Mouse (Mus musculus): ENCODE measurements around the gene Recql5.

Gene Recql5

GRCm38 (mm10) chr11:115933108-115933746 is at the start of gene Recql5, which contains the start of gene Sap30bp:
Gene Recql5 (minus strand): TSS chr11:115933477.
Gene Sap30bp (plus strand): TSS chr11:115933282.
- DNase-seq (ENCODE audit: low spot score in 2 of 2) = peak; percentile 89 to 95

GRCm38 (mm10) chr11:115982472-115982871 is 49.2 kb upstream of the Recql5 start:
- no peak for DNase-seq (ENCODE audit: low spot score in 2 of 2)

GRCm38 (mm10) chr11:115975544-115975943 is 42.3 kb upstream of the Recql5 start:
- DNase-seq (ENCODE audit: low spot score in 2 of 2) = no peak

GRCm38 (mm10) chr11:115975083-115975420 is 41.8 kb upstream of the Recql5 start:
- no peak for DNase-seq (ENCODE audit: low spot score in 2 of 2)

GRCm38 (mm10) chr11:115974309-115975082 is 41.2 kb upstream of the Recql5 start, which contains the start of gene Itgb4:
Gene Itgb4 (plus strand): TSS chr11:115974709.
- peak; percentile 76 for DNase-seq (ENCODE audit: low spot score in 2 of 2)

GRCm38 (mm10) chr11:115971016-115971415 is 37.7 kb upstream of the Recql5 start:
- no peak for DNase-seq (ENCODE audit: low spot score in 2 of 2)

GRCm38 (mm10) chr11:115970006-115970673 is 36.9 kb upstream of the Recql5 start:
- peak in 1 of 2 experiments; percentile 44 for DNase-seq (ENCODE audit: low spot score in 2 of 2)

- no peak for DNase-seq (ENCODE audit: low spot score in 2 of 2)
Measured at GRCm38 (mm10) chr11:115968731-115969405, 35.6 kb upstream of the Recql5 start.

GRCm38 (mm10) chr11:115964977-115965604 is 31.8 kb upstream of the Recql5 start:
- DNase-seq (ENCODE audit: low spot score in 2 of 2) = peak in 1 of 2 experiments; percentile 62

GRCm38 (mm10) chr11:115962651-115963412 is 29.6 kb upstream of the Recql5 start:
- DNase-seq (ENCODE audit: low spot score in 2 of 2) = no peak

GRCm38 (mm10) chr11:115959018-115959417 is 25.7 kb upstream of the Recql5 start:
- no peak for DNase-seq (ENCODE audit: low spot score in 2 of 2)

- peak in 1 of 2 experiments; percentile 50 for DNase-seq (ENCODE audit: low spot score in 2 of 2)
Measured at GRCm38 (mm10) chr11:115957971-115958370, 24.7 kb upstream of the Recql5 start.

- DNase-seq (ENCODE audit: low spot score in 2 of 2) = no peak
Measured at GRCm38 (mm10) chr11:115956453-115956852, 23.2 kb upstream of the Recql5 start.

- DNase-seq (ENCODE audit: low spot score in 2 of 2) = no peak
Measured at GRCm38 (mm10) chr11:115955195-115955858, 22.1 kb upstream of the Recql5 start.

GRCm38 (mm10) chr11:115954712-115955111 is 21.4 kb upstream of the Recql5 start:
- no peak for DNase-seq (ENCODE audit: low spot score in 2 of 2)

- no peak for DNase-seq (ENCODE audit: low spot score in 2 of 2)
Measured at GRCm38 (mm10) chr11:115950719-115951118, 17.4 kb upstream of the Recql5 start.

- DNase-seq (ENCODE audit: low spot score in 2 of 2) = no peak
Measured at GRCm38 (mm10) chr11:115948316-115948715, 15.0 kb upstream of the Recql5 start.

- DNase-seq (ENCODE audit: low spot score in 2 of 2) = no peak
Measured at GRCm38 (mm10) chr11:115946221-115946828, 13.0 kb upstream of the Recql5 start.

GRCm38 (mm10) chr11:115945247-115945646 is 12.0 kb upstream of the Recql5 start:
- no peak for DNase-seq (ENCODE audit: low spot score in 2 of 2)

- no peak for DNase-seq (ENCODE audit: low spot score in 2 of 2)
Measured at GRCm38 (mm10) chr11:115941980-115942379, 8.7 kb upstream of the Recql5 start.

Data from urinary bladder, adult 18-20 months (tissue).